Mouse (Mus musculus) mesoderm, embryonic 11.5 days (tissue): Measurements from ENCODE around the gene Crtc1.

ENCODE experiments used
- DNase-seq: peaks from one replicate; pipeline ENCODE4 v3.0.0-alpha.2; 2012; ENCODE audit warnings: low read depth, low spot score

The Crtc1 gene

DNA sequence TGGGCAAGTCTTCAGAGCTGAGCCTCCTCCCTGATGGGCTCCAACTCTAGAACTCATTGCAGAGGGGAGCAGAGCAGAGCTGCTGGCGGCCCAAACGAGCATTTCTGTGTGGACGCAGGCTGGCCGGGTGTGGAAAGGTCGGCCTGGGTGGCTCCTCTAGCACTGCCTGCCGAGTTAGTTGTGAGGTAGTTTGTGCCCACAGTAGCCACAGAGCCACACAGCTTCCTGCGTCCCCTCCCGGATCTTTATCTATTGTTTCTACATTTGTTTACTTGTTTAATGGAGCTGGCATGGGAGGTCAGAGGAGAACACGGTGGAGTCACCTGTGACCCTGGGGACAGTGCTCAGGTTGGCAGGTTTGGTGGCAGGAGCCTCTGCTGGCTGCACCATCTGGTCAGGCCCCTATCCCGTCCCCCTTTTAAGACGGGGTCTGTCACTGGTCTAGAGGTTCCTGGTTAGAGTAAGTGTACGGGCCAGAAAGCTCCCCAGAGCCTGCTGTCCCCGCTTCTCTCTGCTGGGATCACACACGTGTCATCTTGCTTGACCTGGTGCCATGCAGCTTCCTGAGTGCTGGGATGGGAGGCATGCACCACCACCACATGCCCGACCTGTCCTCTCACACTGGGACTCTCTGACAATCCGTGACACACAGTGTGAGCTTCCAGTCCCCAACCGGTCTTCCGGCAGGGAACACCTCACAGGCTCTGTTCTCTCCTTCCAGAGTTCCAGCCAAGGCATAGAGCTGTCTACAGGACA lies 17.9 kb downstream of the Crtc1 start:
- no peak for DNase-seq

DNA sequence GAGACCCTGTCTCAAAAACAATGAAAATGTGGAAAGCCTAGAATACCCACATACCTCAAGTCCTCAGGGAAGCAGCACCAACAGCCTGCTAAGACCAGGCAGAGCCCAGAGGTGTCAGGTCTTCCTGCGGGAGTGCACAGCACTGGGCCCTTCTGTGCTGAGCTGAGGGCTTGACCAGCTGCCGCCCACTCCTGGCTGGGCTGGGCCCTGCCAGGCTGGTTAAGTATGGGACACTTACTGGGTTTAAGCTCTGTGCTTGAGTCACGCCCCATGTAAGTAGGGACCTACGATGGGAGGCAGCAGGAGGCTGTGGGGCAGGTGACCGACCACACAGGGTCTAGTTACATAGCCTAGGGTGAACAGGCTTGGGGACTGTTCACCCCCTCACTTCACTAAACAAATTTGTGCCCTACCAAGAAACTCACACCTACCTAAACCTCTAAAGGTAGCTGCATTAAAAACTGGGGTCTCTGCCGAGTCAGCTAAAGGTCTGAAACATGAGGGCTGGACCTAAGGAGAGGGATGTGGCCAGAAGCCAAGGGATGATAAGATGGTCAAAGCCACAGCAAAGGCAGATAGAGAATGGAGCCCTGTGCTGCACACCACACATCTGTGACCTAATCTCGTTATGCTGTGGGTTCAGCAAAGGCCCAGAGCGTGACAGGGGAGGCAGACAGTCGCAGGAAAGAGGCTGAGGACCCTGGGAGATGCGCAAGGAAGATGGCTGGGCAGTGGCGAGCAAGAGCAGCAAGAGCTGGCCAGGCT lies 19.3 kb downstream of the Crtc1 start:
- DNase-seq = no peak

DNA sequence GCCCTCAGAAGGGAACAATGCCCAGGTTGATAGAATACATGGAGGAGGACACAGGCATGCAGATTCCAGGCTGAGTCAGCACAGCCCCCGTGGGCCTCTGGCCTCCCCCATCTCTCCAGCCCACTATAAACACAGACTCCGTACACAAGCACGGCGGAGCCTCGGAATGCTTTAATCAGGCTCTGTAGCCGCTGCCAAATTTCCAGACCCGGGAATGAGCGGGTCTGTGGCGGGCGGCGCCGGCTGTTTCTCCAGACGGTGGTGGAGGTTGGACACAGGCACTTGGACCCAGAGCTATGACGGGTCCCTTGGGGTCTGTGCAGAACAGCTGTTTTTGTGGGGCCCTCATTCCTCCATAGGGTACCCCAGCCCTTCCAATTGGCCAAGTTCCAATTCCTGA lies 20.4 kb downstream of the Crtc1 start:
- no peak for DNase-seq

- DNase-seq = no peak
Observed at GRCm38 (mm10) chr8:70417914-70418313, 21.5 kb downstream of the Crtc1 start.

- DNase-seq = no peak
Observed at GRCm38 (mm10) chr8:70416941-70417340, 22.4 kb downstream of the Crtc1 start.

- DNase-seq = peak; percentile 58
Observed at GRCm38 (mm10) chr8:70415540-70416451, 23.6 kb downstream of the Crtc1 start.

GRCm38 (mm10) chr8:70414310-70414946 lies 25.0 kb downstream of the Crtc1 start:
- no peak for DNase-seq

DNA sequence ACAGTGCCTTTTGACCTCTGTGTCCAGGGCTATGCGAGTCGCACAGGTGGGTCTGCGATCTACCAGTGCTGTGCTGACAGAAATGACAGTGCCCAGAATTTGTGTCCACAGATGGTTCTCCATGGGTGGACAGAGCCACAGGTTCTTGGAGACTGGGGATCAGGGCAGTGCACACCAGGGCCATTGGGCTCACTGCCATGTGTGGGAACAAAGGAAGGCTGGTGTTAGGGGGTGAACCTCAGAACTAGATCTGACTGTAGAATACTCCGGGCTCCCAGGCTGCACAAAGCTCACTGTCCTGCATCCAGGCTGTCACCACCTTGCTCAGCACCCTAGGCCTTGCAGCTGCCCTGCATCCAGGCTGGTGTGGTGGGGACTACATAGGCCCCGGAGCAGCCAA lies 29.1 kb downstream of the Crtc1 start:
- no peak for DNase-seq

GRCm38 (mm10) chr8:70409455-70409871 lies 29.9 kb downstream of the Crtc1 start:
- DNase-seq = no peak

DNA sequence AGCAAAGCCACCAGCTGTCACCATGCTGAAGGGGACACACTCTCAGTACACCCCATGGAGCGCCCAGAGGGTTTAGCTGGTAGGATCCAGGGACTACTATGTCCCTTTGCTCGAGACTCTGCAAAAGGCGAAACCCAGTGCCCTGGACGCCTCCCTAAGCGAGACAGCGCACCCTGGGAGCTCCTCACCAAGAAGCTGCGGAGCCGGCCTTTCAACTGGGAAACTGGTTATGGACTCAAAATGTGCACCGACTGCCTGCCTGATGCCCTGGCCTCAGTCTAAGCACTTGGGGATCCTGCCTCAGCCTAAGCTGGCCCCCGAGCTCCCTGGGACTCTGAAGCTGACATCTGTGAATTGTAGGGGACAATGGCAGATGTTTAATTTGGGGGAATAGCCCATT lies 30.4 kb downstream of the Crtc1 start:
- DNase-seq = no peak

DNA sequence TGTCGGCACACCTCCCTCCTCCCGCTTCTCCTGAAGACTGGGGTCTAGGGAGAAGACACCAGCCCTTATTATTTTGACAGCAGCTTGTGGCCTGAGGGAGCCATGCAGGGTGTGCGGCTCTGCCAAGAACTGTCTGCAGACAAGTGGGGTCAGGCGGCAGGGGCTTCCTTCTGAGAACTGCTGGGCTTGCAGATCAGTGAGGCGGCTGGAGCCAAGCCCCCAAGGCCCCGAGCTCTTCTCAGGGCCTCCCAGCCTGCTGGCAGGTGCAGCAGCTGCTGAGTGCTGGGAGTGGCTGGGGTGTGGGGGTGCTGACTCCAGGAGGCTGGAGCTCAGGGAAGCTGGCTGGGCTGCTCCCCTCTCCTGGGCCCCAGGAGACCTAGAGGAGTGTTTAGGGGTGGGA lies 31.1 kb downstream of the Crtc1 start:
- peak; percentile 17 for DNase-seq

DNA sequence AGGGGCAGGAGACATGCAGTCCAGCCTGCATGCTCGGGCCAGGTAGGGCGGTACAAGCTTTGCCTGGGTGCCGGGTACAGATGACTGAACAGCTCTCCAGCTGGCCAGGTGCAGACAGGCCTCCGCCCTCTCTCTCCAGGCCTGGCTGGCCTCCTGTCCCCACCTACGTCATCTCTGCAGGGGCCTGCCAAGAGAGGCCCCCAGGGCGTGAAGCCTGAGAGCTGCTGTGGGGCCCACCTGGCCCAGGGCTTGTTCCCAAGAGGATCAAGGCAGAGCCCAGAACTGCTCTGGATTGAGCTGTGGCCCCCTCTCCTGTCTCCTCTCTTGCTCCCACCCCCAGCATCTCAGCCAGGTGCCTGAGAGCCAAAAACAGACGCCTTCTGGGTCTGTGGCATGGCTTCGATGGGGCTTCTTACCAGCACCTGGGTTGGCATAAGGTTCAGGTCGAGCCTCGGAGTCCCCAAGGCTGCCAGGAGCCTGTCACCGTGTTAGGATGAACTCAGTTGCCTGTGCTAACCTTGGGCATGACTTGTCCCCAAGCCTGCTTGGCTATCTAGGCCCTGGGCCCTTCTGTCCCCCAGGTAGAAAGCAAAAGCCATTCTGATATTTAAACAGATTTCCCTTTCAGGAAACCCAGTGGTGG lies 32.8 kb downstream of the Crtc1 start:
- DNase-seq = no peak

DNA sequence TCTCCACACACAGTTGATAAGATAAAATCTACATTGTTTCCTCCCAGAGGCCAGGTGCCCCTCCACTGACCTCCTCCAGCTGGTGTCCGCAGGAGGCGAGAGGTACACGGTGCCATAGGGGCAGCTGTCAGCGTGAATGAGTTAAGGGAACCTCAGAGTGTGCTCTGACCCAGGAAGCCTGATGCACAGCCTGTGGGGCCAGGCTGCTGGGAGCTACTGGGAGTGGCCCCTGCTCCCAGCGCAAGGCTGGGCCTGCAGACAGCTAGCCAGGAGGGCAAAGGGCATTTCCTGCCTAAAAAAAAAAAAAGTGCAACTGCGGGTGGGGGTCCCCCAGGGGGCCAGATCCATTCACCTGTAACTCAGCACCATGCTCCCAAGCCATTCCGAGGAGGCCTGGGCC lies 34.2 kb downstream of the Crtc1 start:
- DNase-seq = no peak

GRCm38 (mm10) chr8:70404212-70404611 lies 35.2 kb downstream of the Crtc1 start:
- no peak for DNase-seq

GRCm38 (mm10) chr8:70397611-70398563 lies 41.5 kb downstream of the Crtc1 start:
- no peak for DNase-seq

- no peak for DNase-seq
Observed at GRCm38 (mm10) chr8:70396184-70396583, 43.2 kb downstream of the Crtc1 start.

DNA sequence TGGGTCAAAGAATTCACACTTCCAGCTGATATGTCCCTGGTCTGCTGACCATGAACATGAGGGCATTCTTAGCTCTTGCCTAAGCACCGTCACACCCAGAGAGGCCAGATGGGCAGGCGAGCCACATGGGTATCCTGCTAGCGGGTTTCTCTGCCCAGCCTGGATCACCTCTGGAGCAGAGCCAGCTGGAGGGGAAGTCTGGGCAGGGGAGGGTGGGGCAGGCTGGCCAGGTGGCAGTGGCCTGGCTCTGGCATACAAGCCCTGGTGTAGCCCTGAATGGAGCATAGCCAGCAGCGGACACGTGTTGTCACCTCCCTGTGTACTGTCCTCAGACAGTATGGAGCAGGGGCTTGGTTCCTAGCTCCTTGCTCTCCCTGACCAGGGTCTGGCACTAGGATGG lies 43.7 kb downstream of the Crtc1 start:
- no peak for DNase-seq

DNA sequence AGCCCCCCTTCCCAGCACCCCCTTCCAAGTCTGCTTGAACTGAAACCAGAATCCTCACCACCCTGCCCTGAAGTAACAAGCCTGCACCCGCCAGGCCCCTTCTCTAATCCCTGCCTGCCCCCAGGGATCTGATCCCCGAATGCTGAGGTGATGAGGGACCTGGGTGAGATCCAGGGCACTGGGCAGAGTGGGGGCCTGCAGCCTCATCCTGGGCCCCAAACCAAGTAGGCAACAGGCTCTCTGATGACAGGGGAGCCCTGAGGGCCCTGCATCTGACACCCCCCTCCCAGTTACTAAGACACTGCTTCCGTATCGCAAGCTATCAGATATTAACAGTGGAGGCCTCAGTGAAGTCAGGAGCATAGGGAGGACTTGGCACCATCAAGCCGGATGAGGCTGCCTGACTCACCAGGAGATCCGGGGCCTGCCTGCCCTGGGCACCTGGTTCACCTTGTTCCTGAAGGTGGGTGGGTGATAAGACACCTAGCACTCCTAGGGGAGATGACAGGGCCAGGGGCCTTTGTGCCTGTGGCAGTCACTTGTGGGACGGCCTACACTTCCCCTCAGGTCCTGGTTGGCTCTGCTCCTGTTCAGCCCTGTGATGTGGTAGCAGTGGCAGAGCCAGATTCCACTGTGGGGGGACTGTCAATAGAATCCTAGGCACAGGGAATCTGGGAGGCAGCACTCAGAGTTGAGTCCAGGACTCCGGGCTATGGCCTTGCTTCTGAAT lies 44.9 kb downstream of the Crtc1 start:
- no peak for DNase-seq

DNA sequence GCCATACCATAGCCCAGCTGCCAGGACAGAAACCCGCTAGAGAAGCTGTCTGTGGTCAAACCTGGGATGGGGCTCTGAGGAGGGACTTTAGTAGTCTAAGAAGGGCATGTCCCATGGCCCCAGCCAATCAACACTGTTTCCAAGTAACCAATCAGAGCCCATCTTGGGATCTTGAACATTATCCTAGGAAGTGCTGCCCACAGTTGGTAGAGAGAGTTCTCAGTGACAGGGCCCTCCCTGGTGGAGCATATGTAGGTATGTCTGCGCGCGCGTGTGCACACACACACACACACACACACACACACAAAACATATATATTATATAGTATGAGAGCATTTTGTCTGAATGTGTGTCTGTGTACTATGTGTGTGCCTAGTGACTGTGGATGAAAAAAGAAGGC lies 46.3 kb downstream of the Crtc1 start:
- no peak for DNase-seq
